Mouse (Mus musculus) limb, embryonic 14.5 days (tissue): ENCODE measurements around the gene Psmb2. TPM values are rescaled to one million over a fixed set of nuclear protein-coding genes. Genes with fewer than 3 reads are reported as not detected.

ENCODE experiments used
- ATAC-seq: fragments of 200-750 bp; cut with Nextera tagmentation; 2 replicates; pipeline ENCODE4 v1.8.0; 2017; ENCODE audit warnings: low read depth, moderate number of reproducible peaks, moderate TSS enrichment; ENCODE audit not compliant: low FRiP score
- DNase-seq: peaks from one replicate; pipeline ENCODE4 v3.0.0-alpha.2; 2015; ENCODE audit warnings: low spot score
- H3K27ac ChIP-seq: fragments of 300-500 bp; sonication (generic); replicated peaks from 2 replicates; pipeline ENCODE4 v1.5.1; 2014; ENCODE audit warnings: low read depth, mild to moderate bottlenecking, low read length, moderate library complexity, mixed read lengths
- H3K27me3 ChIP-seq: fragments of 300-500 bp; sonication (generic); 2 replicates; pipeline ENCODE4 v1.6.1; 2014; ENCODE audit warnings: low read length, mixed read lengths; ENCODE audit not compliant: control insufficient read depth, insufficient read depth
- H3K36me3 ChIP-seq: fragments of 300-500 bp; sonication (generic); 2 replicates; pipeline ENCODE4 v1.6.1; 2014; ENCODE audit warnings: mild to moderate bottlenecking, low read length, moderate library complexity, mixed read lengths; ENCODE audit not compliant: control insufficient read depth, insufficient read depth
- H3K4me1 ChIP-seq: fragments of 300-500 bp; sonication (generic); 2 replicates; pipeline ENCODE4 v1.6.1; 2014; ENCODE audit warnings: antibody characterized with exemption, low read length, mixed read lengths; ENCODE audit not compliant: control insufficient read depth, insufficient read depth
- H3K4me2 ChIP-seq: fragments of 300-500 bp; sonication (generic); replicated peaks from 2 replicates; pipeline ENCODE4 v1.6.1; 2014; ENCODE audit warnings: low read depth, mild to moderate bottlenecking, low read length, moderate library complexity; ENCODE audit not compliant: severe bottlenecking
- H3K4me3 ChIP-seq: fragments of 300-500 bp; sonication (generic); replicated peaks from 2 replicates; pipeline ENCODE4 v1.5.1; 2014; ENCODE audit warnings: low read length
- H3K9ac ChIP-seq: fragments of 300-500 bp; sonication (generic); 2 replicates; pipeline ENCODE4 v1.6.1; 2014; ENCODE audit warnings: mild to moderate bottlenecking, low read depth, low read length, moderate library complexity; ENCODE audit not compliant: severe bottlenecking
- H3K9me3 ChIP-seq: fragments of 300-500 bp; sonication (generic); 2 replicates; pipeline ENCODE4 v1.6.1; 2016; ENCODE audit warnings: low read length; ENCODE audit not compliant: control insufficient read depth
- POLR2A ChIP-seq: fragments of 200-500 bp; IDR thresholded peaks from 2 replicates; pipeline ENCODE4 v1.8.0; 2012; ENCODE audit warnings: inconsistent platforms, mild to moderate bottlenecking, moderate library complexity, borderline replicate concordance; ENCODE audit not compliant: insufficient read depth, insufficient read length; ENCODE audit errors: extremely low read depth
- WGBS: fragments of 180-500 bp; shearing (Covaris S2); extraction: QIAGEN DNeasy Blood & Tissue Kit; methylation state at CpG from one replicate; pipeline ENCODE4 v1.1.7; 2014; 5-methylcytosine and 5-hydroxymethylcytosine counted together
- polyA plus RNA-seq, 2 experiments: library from polyadenylated mRNA; depleted of rRNA in 1 of 2; stranded (reverse) in 1 of 2; unstranded in 1 of 2; fragments of >200 nt; fragmentation: Nextera tagmentation in 1 of 2; extraction: Ambion mirVana in 1 of 2; gene quantifications; 2 replicates each; pipeline versions ENCODE4 v1.2.1 to v1.2.3; 2012 to 2014

The Psmb2 gene
- polyA plus RNA-seq, 2 experiments: 235 to 500 TPM

DNA sequence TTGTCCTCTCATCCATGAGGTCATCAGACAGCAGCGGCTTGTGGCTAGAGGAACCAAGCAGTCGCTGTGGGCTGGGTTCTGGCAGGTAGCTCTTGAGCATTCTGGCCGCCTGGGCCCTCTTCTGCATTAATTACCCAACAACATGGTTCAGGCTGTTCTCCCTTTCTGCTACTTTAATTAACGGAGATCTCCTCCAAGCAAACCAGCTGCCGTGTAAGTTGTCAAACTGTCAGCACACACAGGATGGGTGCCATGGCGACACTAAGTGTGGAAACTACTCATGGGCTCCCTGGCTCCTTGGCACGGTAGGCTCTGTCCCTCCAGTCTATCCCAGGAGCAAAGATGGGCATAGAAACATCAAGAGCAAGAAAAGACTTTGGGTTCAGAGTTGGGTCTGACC lies 38.1 kb upstream of the Psmb2 start:
- no peak for ATAC-seq
- no peak for DNase-seq
- Histone ChIP-seq H3K9me3 (no peaks in the 10 kb centered on the region), H3K4me2 (no peak overlapping the region), H3K27me3 (no peaks in the 10 kb centered on the region), H3K27ac (no peak overlapping the region), H3K4me1 (no peaks in the 10 kb centered on the region), H3K36me3 (no peaks in the 10 kb centered on the region), H3K4me3 (no peak overlapping the region), H3K9ac (no peak overlapping the region)
- WGBS: 57% methylated on average over 7 of the region's 7 CpGs
- no peak for TF ChIP-seq POLR2A

DNA sequence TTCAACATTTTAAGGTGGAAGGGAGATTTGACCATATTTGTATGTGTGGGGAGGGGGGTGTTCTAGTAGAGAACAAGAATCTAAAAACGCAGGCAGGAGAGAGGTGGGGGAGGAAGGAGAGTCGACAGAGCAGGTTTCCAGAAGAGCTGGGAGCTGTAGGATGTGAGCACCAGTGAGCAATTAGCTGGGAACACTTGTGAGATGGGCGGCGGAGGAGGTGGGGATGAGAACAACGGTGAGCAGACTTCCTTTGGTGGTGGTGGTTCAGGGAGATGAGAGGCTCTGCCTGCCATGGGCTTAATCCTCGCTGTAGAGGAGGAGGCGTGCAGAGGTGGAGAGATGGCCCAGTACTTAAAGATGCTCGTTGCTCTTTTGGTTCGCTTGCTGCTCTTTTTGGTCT lies 35.5 kb upstream of the Psmb2 start:
- Histone ChIP-seq H3K9ac (no peak overlapping the region), H3K4me1 (no peaks in the 10 kb centered on the region), H3K27ac (no peak overlapping the region), H3K9me3 (no peaks in the 10 kb centered on the region), H3K4me3 (no peak overlapping the region), H3K36me3 (no peaks in the 10 kb centered on the region), H3K4me2 (no peak overlapping the region), H3K27me3 (no peaks in the 10 kb centered on the region)
- WGBS: 43% methylated on average over 9 of the region's 9 CpGs
- TF ChIP-seq POLR2A: no peak
- ATAC-seq (no peak), DNase-seq (no peak)

DNA sequence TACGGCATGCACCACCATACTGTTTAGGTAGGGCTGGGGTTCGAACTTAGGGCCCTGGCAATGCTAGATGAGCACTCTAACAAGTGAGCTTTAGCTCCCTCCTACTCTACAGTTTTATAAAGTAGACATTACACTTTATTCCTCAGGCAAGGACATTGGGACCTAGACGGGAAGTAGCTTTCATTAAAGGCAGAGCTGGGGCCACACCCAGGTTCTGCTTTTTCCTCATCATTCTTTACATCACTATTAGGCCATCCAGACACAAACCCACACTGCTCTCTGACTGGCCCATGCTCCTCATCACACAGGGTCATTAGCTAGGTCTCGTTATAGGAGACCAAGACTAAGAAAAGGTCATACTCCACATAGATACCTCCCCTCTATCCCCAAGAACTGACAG lies 33.6 kb upstream of the Psmb2 start:
- ATAC-seq (no peak), DNase-seq (no peak)
- H3K9me3 ChIP-seq: no peaks in the 10 kb centered on the region
- no peaks in the 10 kb centered on the region for H3K4me1 ChIP-seq
- peaks cover 3% of the 10 kb centered on the region; the same call in 1 of the 2 replicates for H3K27me3 ChIP-seq
- H3K4me2 ChIP-seq: no peak overlapping the region
- H3K36me3 ChIP-seq: no peaks in the 10 kb centered on the region
- H3K27ac ChIP-seq: no peak overlapping the region
- H3K9ac ChIP-seq: no peak overlapping the region
- no peak for TF ChIP-seq POLR2A
- H3K4me3 ChIP-seq: no peak overlapping the region
- 58% methylated on average over 4 of the region's 4 CpGs for WGBS

DNA sequence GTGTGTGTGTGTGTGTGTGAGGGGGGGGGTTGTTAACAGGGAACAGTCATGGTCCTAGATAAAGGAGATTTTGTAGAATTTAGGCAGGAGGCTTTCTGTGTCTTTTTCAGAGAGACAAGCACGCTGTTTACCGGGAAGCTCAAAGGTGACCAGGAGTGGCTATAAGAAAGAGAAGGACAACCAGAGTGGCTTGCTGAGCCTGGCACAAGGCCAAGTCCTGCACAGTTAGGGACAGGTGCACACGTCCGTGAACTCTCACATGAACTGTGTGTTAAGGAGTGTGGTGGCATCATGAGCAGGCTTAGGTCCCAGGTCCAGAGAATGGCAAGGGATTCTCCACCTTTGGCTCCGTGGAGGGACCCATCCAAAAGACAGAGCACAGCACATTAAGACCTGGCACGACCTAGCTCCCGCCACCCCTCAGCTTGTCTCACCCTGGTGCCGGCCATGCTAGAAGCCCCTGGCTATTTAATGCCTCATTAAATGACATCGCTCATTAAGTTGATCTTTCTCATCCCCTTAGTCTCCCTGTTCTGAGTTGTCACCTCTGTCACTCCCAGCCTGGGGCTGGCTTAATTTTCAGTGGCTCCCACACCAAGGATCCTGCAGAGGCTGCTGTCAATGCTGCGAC lies 33.0 kb upstream of the Psmb2 start:
- no peak for ATAC-seq
- Histone ChIP-seq H3K27me3 (peaks cover 3% of the 10 kb centered on the region; the same call in 1 of the 2 replicates), H3K36me3 (no peaks in the 10 kb centered on the region), H3K4me1 (no peaks in the 10 kb centered on the region), H3K4me3 (no peak overlapping the region), H3K9me3 (no peaks in the 10 kb centered on the region), H3K27ac (no peak overlapping the region), H3K9ac (no peak overlapping the region), H3K4me2 (no peak overlapping the region)
- DNase-seq: no peak
- 73% methylated on average over 10 of the region's 10 CpGs for whole genome bisulfite sequencing
- TF ChIP-seq POLR2A: no peak

DNA sequence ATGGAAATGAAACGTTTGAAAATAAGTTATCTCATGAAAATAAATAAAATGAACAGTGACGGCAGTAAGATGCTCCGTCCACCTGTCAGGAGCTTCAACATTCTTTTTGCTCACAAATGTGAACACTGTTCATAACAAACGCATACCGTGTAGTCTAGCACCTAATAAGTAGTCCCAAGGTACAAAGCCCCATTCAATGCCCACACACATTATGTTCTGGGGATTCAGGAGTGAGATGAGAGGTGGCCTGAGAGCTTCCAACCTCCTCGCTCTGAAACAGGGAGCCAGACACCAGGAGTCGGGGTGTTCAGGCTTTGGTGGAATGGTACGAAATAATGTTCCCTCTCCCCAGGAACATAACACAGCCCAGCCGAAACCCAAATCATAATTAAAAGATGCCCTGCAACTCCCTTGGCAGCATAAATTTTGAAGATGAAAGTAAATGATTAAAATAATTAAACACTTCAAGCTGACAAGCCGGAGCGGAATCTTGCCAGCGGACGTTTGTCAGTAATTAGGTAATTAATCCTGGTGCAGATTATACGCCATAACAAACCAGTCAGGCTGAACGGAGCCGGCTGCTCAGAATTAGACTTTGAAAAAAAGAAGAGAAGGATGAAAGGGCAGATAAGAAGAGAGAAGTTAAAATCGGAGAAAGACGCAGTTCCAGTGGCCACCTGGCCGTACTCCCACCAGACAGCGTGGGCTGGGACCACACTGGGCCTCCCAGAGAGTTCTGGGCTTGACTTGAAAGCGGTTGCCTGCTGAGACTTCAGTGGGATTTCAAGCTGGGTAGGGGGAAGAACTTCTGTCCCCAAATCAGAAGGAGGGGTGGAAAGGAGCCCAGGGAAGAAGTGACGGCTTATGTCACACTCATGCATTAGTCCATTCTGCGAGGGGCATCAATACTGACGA lies 29.2 kb upstream of the Psmb2 start:
- Histone ChIP-seq H3K4me3 (no peak overlapping the region), H3K27me3 (peaks cover 3% of the 10 kb centered on the region; the same call in 1 of the 2 replicates), H3K9me3 (no peaks in the 10 kb centered on the region), H3K27ac (no peak overlapping the region), H3K4me2 (no peak overlapping the region), H3K36me3 (no peaks in the 10 kb centered on the region), H3K4me1 (no peaks in the 10 kb centered on the region), H3K9ac (no peak overlapping the region)
- WGBS: 34% methylated on average over 24 of the region's 24 CpGs
- no peak for ATAC-seq
- no peak for TF ChIP-seq POLR2A
- DNase-seq: no peak
